Mouse (Mus musculus) frontal cortex, postnatal 14 days (tissue): ENCODE results near the gene Zfp2.

ENCODE experiments used
- DNase-seq, 2 experiments: peaks; one replicate each; pipeline ENCODE4 v3.0.0; 2022; ENCODE audit warnings: low spot score in 2 of 2

Zfp2 gene

GRCm38 (mm10) chr11:50915671-50916320 is at the start of gene Zfp2:
Gene Zfp2, minus strand, starts transcription at chr11:50916165.
- DNase-seq = peak; percentile 89 to 90

GRCm38 (mm10) chr11:50964886-50965285 is 48.9 kb upstream of the Zfp2 start:
- no peak for DNase-seq

- no peak for DNase-seq
These were observed 37.7 kb upstream of the Zfp2 start, which contains the start of gene Prop1 for GRCm38 (mm10) chr11:50953665-50954064. Gene Prop1, minus strand, starts transcription at chr11:50953765.

- DNase-seq = peak in 1 of 2 experiments; percentile 11
These were observed 36.3 kb upstream of the Zfp2 start for GRCm38 (mm10) chr11:50952290-50952689.

- no peak for DNase-seq
These were observed 27.5 kb upstream of the Zfp2 start, which contains the start of gene 4933414I15Rik for GRCm38 (mm10) chr11:50943506-50943905. Gene 4933414I15Rik, minus strand, starts transcription at chr11:50943765.

- DNase-seq = no peak
These were observed 26.4 kb upstream of the Zfp2 start for GRCm38 (mm10) chr11:50942386-50942785.

GRCm38 (mm10) chr11:50939621-50940366 is 23.8 kb upstream of the Zfp2 start:
- DNase-seq = no peak

- no peak for DNase-seq
These were observed 22.5 kb upstream of the Zfp2 start for GRCm38 (mm10) chr11:50938435-50938834.

GRCm38 (mm10) chr11:50932040-50932439 is 16.1 kb upstream of the Zfp2 start:
- DNase-seq = no peak

GRCm38 (mm10) chr11:50931451-50931866 is 15.5 kb upstream of the Zfp2 start, which contains the start of gene Zfp354b:
Gene Zfp354b, minus strand, starts transcription at chr11:50931633.
- DNase-seq = peak; percentile 78 to 79

- no peak for DNase-seq
These were observed 15.1 kb upstream of the Zfp2 start for GRCm38 (mm10) chr11:50931021-50931420.

- DNase-seq = no peak
These were observed 14.6 kb upstream of the Zfp2 start for GRCm38 (mm10) chr11:50930469-50931014.

GRCm38 (mm10) chr11:50914461-50914860 is 1.5 kb downstream of the Zfp2 start:
- no peak for DNase-seq

GRCm38 (mm10) chr11:50913301-50913700 is 2.7 kb downstream of the Zfp2 start:
- no peak for DNase-seq

GRCm38 (mm10) chr11:50908136-50908535 is 7.8 kb downstream of the Zfp2 start:
- no peak for DNase-seq

GRCm38 (mm10) chr11:50897359-50897758 is 18.6 kb downstream of the Zfp2 start:
- no peak for DNase-seq

GRCm38 (mm10) chr11:50892441-50892840 is 23.5 kb downstream of the Zfp2 start:
- DNase-seq = no peak

- DNase-seq = peak; percentile 88 to 91
These were observed 28.4 kb downstream of the Zfp2 start, which contains the start of gene Zfp454 for GRCm38 (mm10) chr11:50887390-50888128. Gene Zfp454, minus strand, starts transcription at chr11:50887651.

GRCm38 (mm10) chr11:50886933-50887293 is 29.1 kb downstream of the Zfp2 start:
- no peak for DNase-seq

- DNase-seq = no peak
These were observed 29.6 kb downstream of the Zfp2 start for GRCm38 (mm10) chr11:50886231-50886932.

GRCm38 (mm10) chr11:50883756-50884155 is 32.2 kb downstream of the Zfp2 start:
- no peak for DNase-seq
